Mouse (Mus musculus): ENCODE measurements around the gene Phyhipl.

Phyhipl gene

GRCm38 (mm10) chr10:70655828-70656227, at the start of gene Phyhipl:
Gene Phyhipl (minus strand): TSS chr10:70655965.
- DNase-seq: no peak

GRCm38 (mm10) chr10:70703211-70703610, 47.4 kb upstream of the Phyhipl start:
- DNase-seq: no peak

- DNase-seq: no peak
Measured at GRCm38 (mm10) chr10:70699581-70699980, 43.8 kb upstream of the Phyhipl start.

GRCm38 (mm10) chr10:70698014-70698413, 42.2 kb upstream of the Phyhipl start:
- DNase-seq: no peak

- DNase-seq: no peak
Measured at GRCm38 (mm10) chr10:70696748-70697585, 41.2 kb upstream of the Phyhipl start.

GRCm38 (mm10) chr10:70689346-70689745, 33.6 kb upstream of the Phyhipl start:
- no peak for DNase-seq

- DNase-seq: no peak
Measured at GRCm38 (mm10) chr10:70688881-70689280, 33.1 kb upstream of the Phyhipl start.

GRCm38 (mm10) chr10:70686941-70687703, 31.4 kb upstream of the Phyhipl start:
- DNase-seq: no peak

- peak; percentile 8 for DNase-seq
Measured at GRCm38 (mm10) chr10:70686505-70686904, 30.7 kb upstream of the Phyhipl start.

GRCm38 (mm10) chr10:70683508-70683907, 27.7 kb upstream of the Phyhipl start:
- DNase-seq: no peak

GRCm38 (mm10) chr10:70677946-70678345, 22.2 kb upstream of the Phyhipl start:
- DNase-seq: no peak

GRCm38 (mm10) chr10:70656272-70656671, 507 bp upstream of the Phyhipl start:
- no peak for DNase-seq

- DNase-seq: no peak
Measured at GRCm38 (mm10) chr10:70654655-70655054, 1.1 kb downstream of the Phyhipl start.

- DNase-seq: no peak
Measured at GRCm38 (mm10) chr10:70654139-70654538, 1.6 kb downstream of the Phyhipl start.

GRCm38 (mm10) chr10:70651769-70652648, 3.8 kb downstream of the Phyhipl start:
- no peak for DNase-seq

GRCm38 (mm10) chr10:70648831-70649230, 6.9 kb downstream of the Phyhipl start:
- no peak for DNase-seq

GRCm38 (mm10) chr10:70643131-70643530, 12.6 kb downstream of the Phyhipl start:
- DNase-seq: no peak

GRCm38 (mm10) chr10:70640896-70641596, 14.7 kb downstream of the Phyhipl start:
- DNase-seq: no peak

- DNase-seq: no peak
Measured at GRCm38 (mm10) chr10:70640075-70640737, 15.6 kb downstream of the Phyhipl start.

- no peak for DNase-seq
Measured at GRCm38 (mm10) chr10:70637640-70638328, 18.0 kb downstream of the Phyhipl start.

- DNase-seq: no peak
Measured at GRCm38 (mm10) chr10:70635261-70635660, 20.5 kb downstream of the Phyhipl start.
